Mouse (Mus musculus) yolk sac, embryonic 10.5 days (tissue): Measurements from ENCODE around the gene H2-K1.
A peak's percentile ranks its signal among the peaks of the same experiment; 100 is the strongest.
"Not testable (repeated sequence)": the region's sequence is repeated elsewhere in the genome, so short reads cannot be mapped to it uniquely, and the experiment has no call there.

Experiments
- DNase-seq: peaks from one replicate; pipeline ENCODE4 v3.0.0-alpha.2; 2017; ENCODE audit warnings: low spot score

H2-K1 gene

GRCm38 (mm10) chr17:34026917-34027655 is 26.9 kb upstream of the H2-K1 start:
- DNase-seq, result no peak

GRCm38 (mm10) chr17:34026221-34026620 is 26.1 kb upstream of the H2-K1 start:
- DNase-seq, result no peak

- DNase-seq, result peak; percentile 50
These were observed 25.6 kb upstream of the H2-K1 start for GRCm38 (mm10) chr17:34025756-34026151.

DNA sequence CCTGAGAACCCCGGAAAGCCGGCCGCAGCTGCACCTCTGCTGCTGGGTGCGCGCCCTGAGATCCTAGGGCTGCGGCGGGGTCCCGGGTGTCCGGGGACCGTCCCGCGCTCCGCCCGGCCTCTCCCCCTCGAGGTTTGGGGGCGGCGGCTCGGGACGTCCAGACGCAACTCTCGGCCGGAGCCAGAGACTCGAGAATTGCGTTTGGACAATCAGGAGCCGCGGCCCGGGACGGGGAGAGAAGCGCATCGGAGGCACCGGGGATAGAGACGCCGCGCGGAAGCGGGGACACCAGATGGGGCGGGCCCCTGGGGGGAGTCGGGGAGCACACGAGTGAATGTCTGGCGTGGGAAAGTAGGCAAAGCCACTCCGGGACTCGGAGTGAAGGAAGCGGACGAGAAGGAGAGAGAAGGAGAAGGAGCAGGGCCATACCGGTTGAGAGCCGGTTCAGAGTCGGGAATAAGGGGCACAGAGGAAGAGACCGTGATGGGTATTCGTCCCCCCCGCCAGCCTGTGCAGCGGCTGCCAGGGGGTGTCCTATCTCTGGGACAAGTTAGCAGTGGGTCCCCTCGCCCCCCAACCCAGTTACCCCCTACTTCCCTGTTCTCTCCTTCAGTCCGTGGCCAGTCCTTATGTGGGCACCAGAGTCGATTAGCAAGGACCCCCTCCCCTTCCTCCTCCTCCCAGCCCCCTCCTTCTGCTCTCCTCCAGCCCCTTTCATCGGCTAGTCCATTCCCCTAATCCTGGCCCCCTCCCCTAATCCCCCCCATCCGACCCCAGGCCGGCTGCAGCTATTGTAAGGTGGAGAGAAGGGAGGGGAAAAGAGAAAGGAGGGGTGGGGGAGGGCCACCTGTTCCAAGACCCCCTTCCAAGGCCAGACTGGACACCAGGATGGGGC is 25.0 kb upstream of the H2-K1 start:
- no peak for DNase-seq

- DNase-seq, result peak; percentile 91
These were observed 24.2 kb upstream of the H2-K1 start, which contains the start of gene Ring1 for GRCm38 (mm10) chr17:34024317-34024821. Gene Ring1, minus strand, starts transcription at chr17:34024680.

GRCm38 (mm10) chr17:34023678-34024077 is 23.5 kb upstream of the H2-K1 start:
- no peak for DNase-seq

DNA sequence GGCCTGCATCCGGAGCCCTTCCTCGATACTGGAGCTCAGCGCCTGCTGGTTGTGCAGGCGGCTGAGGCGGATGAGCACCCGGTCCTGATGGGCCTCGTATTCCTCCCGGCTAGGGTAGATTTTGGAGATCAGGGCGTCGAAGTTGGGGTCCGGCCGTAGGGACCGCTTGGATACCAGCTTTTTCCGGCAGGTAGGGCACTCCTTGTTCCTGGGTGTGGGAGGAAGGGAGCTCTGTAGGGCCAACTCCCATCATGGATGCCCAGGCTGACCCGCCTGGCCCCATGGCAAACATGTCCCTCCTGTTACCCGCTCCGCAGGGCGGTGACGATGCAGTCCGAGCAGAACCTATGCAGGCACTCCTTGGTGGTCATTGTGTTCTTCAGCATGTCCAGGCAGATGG is 22.8 kb upstream of the H2-K1 start:
- no peak for DNase-seq

GRCm38 (mm10) chr17:34022414-34022783 is 22.3 kb upstream of the H2-K1 start:
- no peak for DNase-seq

DNA sequence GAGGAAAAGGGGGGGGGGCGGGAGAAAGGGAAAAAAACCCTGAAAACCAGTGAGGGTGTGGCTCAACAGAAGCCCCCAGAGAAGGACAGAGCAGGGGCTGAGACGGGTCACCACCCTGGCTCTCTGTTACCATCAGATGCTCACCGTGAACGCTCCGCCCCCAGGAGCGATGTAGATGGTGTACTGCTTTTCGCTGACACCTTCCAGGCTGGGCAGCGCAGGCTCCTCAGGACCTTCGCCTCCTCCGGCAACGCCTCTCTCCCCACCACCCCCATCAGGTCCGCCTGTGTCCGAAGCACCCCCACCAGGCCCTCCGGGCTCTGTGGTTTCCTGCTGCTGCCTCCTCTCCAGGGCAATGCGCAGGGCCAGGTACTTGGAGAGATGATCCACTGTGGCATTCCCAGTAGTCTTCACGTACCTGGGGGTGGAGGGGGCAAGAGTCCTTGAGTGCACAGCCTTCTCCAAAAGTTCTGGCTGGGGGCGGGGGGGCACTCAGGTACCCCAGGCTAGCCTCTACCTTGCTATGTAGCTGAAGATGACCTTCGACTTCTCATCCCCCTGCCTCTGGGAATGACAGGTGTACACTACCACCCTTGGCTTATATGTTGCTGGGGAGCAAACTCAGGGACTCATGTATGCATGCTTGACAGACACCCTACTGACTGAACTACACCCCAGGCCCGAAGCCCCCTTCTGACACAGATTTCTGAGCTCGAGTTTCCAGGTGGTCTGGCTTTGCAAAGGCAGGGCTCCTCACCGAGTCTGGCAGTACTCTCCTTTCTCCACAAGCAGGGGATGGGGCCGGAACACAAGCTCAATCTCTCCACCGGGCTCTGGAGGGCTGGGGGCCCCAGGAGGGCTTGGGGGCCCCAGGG is 21.6 kb upstream of the H2-K1 start:
- no peak for DNase-seq

- no peak for DNase-seq
These were observed 13.3 kb upstream of the H2-K1 start for GRCm38 (mm10) chr17:34013436-34013835.

GRCm38 (mm10) chr17:34010156-34010555 is 10.0 kb upstream of the H2-K1 start:
- DNase-seq, result no peak

DNA sequence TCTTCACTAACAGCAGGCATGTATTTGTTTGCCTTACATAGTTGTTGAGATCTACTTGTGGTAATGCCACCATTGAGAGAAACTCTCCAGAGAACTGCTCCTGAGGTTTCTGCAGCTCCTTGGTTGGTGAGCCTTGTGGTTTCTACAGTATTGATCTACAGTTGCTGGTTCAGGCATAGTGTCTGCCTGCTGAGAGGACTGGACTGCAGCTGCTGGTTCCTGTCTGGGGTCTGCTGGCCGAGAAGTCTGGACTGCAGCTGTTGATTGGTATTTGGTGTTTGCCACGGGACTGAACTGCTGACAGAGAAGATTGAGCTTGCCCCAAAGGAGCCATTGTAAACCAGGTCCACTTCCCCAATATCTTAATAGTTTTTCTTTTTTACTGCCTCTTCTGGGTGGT is 6.4 kb upstream of the H2-K1 start:
- no peak for DNase-seq

DNA sequence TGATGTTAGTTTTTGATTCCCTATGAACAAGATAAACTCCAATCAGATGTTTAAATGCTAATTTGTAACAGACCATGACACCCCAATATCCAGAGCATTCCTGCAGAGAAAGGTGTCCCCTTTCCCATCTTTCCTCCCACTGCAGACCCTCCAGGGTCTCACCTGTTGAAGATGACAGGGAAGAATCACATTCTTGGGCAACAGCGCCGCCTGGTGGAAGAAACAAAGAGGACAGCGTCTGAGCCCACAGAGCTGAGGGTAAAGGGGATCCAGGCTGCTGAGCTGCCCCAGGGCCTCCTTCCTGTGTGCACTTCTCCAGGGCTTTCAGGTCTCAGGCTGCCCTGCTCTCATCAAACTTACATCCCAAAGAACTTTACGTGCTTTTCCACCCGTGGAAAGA is 3.3 kb upstream of the H2-K1 start:
- no peak for DNase-seq

- DNase-seq, result not testable (repeated sequence)
These were observed 649 bp upstream of the H2-K1 start for GRCm38 (mm10) chr17:34000796-34001195.

GRCm38 (mm10) chr17:33999341-34000149 is 602 bp downstream of the H2-K1 start:
- DNase-seq, result peak; percentile 21

DNA sequence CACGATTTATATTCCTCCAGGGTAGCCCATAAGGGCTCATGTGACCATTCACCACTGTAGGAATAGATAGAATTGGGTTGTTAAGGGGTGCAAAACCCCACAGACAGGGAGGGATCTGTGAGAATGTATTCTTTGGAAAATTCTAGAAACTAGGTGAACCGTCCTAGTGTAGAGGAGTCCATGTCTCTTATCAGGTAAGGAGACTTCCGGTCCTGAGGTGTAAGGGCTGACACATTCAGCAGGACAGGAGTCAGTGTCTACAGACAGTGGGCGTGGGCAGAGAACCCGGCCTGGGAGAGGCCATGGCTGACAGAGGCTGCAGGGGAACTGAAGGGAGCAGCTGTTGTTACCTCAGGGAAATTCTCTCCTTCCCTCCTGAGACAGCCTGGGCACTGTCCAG is 1.4 kb downstream of the H2-K1 start:
- DNase-seq, result not testable (repeated sequence)

GRCm38 (mm10) chr17:33997025-33997424 is 3.1 kb downstream of the H2-K1 start:
- not testable (repeated sequence) for DNase-seq

DNA sequence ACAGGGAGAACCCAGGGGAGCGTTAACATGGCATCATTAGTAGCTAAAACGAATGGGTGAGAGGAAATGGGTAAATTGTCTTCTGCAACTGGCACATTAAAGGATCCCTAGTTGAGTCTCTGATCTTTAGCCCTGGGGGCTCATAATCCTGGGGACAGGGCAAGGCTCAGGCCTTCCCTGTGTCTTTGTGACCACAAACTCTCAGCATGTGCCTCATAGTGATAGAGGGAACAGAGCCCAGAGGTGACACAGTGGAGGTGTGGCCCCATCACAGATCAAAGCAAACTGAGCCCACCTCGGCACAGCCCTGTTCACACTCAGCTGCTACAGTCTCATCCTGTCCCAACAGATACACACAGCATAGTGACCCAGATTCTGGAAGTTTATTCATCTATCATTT is 4.5 kb downstream of the H2-K1 start:
- no peak for DNase-seq

DNA sequence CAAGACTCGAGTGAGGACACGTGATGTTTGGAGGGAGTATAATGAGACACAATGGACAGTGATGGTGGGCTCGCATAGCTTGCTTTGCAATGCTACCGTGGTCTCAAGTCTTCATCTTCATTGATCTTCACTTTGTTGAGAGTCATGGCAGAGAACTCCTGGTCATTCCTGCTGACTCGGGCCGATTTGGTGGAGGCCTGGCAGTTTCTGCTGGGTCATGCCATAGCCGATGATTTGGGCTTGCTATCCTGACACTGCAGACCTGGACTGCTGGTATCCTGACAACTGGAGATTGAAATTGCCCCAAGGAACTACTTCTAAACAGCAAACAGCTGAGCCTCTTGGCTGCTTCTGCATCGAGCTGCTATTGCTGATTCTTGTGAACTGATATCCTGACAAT is 5.2 kb downstream of the H2-K1 start:
- no peak for DNase-seq

DNA sequence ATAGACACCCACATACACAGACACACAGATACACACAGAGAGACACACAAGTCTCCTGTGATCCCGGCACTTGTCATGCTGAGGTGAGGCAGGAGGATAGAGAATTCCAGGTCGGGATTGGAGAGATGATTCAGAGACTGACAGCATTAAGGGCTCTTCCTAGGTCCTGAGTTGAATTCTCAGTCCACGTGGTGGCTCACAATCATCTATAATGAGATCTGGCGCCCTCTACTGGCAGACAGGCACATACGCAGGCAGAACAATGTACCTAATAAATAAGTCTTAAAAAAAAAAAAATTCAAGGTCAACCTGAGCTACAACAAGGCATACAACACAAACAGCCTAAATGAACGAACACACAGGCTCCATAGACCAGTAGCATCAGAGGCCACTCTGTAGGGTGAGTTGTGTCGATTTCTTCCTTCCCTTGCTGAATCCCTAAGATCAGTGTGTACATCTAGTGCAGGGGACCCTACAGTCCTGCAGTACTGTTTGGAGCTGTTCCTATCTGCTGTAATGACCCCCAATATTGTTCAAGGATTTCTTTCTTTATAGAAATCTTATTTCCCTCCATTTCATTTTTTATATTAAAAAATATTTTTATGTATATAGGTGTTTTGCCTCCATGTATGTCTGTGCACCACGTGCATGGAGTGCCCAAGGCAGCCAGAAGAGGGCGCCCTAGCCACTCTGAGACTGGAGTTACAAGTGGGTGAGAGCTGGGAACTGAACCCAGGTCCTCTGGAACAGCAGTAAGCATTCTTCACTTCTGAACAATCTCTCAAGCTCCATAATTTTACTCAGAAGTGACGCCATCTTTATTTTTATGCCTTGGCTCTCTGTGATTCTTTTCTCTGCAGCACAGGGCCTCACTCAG is 8.1 kb downstream of the H2-K1 start:
- peak; percentile 40 for DNase-seq
